Mouse (Mus musculus) splenic B cell, adult 2 months (primary cell): ENCODE data around the gene Focad.

Experiments
- DNase-seq: peaks from one replicate; pipeline ENCODE4 v3.0.0-alpha.2; 2011; ENCODE audit warnings: low read depth, low spot score
- H3K27me3 ChIP-seq: 2 replicates; pipeline ENCODE4 v1.6.1; 2012; ENCODE audit warnings: mild to moderate bottlenecking, low read length, moderate library complexity, mixed read lengths; ENCODE audit not compliant: control insufficient read depth, poor library complexity, insufficient read depth, severe bottlenecking
- H3K36me3 ChIP-seq: 2 replicates; pipeline ENCODE4 v1.6.1; 2012; ENCODE audit warnings: mild to moderate bottlenecking, low read length, moderate library complexity, mixed read lengths; ENCODE audit not compliant: control insufficient read depth, poor library complexity, insufficient read depth, severe bottlenecking

The Focad gene

DNA sequence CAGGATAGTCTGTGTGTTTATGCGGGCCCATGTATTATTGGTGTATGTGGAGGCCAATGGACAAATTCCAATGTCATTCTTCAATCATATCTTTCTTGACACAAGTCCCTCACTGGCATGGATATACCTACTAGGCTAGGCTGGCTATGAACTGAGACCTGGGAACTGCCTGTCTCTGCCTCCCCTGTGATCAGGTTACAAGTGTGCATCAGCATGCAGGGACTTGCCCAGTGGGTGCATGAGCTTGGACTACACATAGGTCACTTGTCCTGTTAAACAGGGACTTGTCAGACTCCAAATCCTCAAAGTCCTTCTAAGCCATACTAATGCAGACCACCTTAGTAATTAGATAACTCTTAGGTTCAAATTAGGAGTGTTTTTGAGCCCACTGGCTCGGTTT, 184.1 kb downstream of the Focad start:
- H3K27me3 ChIP-seq, result no peaks in the 10 kb centered on the region
- no peak for DNase-seq
- H3K36me3 ChIP-seq, result no peaks in the 10 kb centered on the region

- Histone ChIP-seq H3K27me3 (no peaks in the 10 kb centered on the region), H3K36me3 (no peaks in the 10 kb centered on the region)
- peak; percentile 3 for DNase-seq
Measured at GRCm38 (mm10) chr4:88280536-88280935, 186.1 kb downstream of the Focad start.

GRCm38 (mm10) chr4:88295537-88295936, 201.1 kb downstream of the Focad start:
- DNase-seq, result no peak
- Histone ChIP-seq H3K27me3 (no peaks in the 10 kb centered on the region), H3K36me3 (no peaks in the 10 kb centered on the region)

- no peak for DNase-seq
- H3K36me3 ChIP-seq, result no peaks in the 10 kb centered on the region
Measured at GRCm38 (mm10) chr4:88299551-88299950, 205.1 kb downstream of the Focad start.

DNA sequence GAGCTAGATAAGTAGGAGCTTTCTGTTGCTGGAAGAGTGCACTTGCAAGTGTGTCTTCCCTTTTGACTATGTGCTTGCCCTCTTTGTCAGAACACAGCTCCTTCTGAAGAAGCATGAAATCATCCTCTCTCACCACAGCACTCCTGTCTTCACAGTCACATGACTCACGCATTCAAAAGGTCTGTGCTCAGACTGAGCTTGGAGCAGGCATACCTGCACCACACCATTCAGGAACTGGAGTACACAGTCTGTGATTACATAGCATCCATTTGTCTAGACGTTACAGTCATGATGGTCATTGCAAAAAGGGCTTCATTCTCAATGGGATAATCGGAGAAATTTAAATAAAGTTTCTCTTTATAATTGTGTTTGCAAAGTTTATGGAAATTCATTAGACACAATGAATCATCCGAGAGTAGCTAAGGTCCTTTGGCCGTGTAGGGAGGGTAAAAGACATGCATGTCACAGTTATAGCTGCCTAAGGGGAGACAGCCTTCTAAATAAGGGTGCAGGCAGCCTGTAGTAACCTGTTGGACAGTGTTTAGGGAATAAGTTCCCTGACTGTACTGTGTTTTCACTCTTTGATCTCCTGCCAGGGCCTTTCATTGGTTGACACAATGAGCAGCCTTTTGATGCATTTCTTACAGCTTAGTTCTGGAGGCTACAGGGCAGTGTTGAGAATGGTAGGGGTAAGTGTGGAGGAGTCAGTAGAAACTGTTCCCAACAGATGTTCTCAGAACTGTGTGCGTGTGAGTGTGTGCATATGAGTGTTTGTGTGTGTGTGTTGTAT, 206.6 kb downstream of the Focad start:
- no peaks in the 10 kb centered on the region for H3K36me3 ChIP-seq
- H3K27me3 ChIP-seq, result no peaks in the 10 kb centered on the region
- no peak for DNase-seq

More at GRCm38 (mm10) chr4:88299551-88299950, 205.1 kb downstream of the Focad start:
- no peaks in the 10 kb centered on the region for H3K27me3 ChIP-seq

DNA sequence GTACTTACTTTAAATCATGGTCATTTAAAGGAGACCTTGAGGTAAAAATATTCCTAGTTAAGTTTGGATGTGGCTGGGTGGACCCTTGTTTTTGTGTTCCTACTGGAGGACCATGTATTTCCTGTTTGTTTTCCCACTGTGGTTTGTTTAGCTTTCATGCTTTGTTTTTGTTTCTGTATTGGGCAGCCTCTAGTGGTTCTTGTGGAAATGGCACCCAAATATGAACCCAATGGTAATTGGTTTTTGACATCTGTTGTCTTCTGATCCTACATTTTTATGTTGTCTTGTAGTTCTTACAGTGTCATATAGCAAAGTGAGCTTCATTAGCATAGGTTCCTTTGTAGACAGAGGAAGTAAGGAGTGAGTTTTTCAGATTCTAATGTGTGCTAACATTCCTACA, 207.9 kb downstream of the Focad start:
- peak; percentile 13 for DNase-seq
- no peaks in the 10 kb centered on the region for H3K36me3 ChIP-seq
- H3K27me3 ChIP-seq, result no peaks in the 10 kb centered on the region

DNA sequence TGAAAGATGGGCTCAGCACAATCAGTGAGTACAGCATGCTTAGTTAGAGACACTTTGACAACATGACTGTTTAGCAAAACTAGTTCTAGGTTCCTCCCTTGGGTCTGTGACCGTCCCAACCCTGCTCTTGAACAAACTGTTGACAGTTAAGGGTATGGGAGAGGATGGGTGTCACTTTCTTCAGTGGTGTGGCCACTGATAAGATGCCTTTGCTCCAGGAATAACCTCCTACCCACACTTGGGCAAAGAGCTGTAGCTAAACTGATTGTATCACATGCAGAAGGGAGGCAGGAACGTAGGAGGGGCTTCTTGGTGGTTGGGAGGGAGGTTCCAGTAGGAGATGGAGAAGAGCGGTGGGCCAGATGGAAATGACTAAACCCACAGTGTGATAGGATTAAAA, 213.3 kb downstream of the Focad start:
- no peak for DNase-seq
- Histone ChIP-seq H3K36me3 (no peaks in the 10 kb centered on the region), H3K27me3 (no peaks in the 10 kb centered on the region)

DNA sequence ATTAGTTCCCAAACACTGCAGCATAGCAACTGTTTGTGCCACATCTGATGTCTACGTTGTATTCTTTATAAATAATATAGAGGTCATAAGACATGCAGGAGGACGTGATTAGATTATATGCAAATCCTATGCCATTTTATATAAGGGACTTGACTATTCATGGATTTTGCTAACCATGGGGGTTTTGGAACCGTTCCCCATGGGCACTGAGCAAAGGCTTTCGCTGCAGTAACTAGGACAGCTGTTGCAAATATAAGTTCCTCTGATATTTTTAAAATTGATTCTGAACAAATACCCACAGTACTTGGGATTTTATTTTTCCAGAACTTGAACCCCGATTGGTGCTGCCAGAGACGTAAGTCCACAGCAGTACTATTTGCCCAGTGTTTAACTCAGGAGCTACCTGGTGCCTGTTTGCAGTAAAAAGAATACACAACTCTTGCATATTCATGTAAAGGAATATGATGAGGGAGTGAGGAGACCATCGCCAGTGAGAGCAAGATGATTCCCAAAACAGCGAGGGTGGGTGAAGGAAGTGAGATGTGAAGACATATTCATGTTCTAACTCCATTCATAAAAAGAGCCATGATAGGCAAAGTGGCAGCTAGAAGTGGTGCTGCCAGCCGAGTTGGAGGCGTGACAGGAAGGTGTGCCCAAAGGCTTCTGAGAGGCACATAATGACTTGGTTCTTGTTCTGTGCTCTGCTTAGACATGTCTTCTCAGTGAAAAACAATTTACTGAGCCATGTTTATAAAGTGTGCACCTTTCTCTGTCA, 214.1 kb downstream of the Focad start:
- DNase-seq, result no peak
- Histone ChIP-seq H3K36me3 (no peaks in the 10 kb centered on the region), H3K27me3 (no peaks in the 10 kb centered on the region)

DNA sequence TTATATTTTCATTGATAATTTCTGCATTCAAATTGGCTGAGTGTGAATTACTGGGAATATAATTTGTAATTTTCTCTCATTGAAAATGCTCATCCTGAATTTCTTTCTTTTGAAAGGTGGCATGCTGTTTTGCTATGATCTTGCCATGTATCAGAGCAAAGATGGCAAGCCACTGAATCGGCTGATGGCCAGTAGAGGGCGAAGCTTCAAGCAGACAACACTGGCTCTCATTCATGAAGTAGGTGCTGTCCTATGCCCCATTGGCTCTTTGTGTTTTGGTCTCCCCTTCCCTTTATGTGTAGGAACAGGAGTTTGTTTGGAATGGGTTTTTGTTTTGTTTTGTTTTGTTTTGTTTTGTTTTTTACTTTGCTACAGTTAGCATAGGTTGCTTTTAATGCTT, 215.2 kb downstream of the Focad start:
- Histone ChIP-seq H3K36me3 (no peaks in the 10 kb centered on the region), H3K27me3 (no peaks in the 10 kb centered on the region)
- peak; percentile 43 for DNase-seq

DNA sequence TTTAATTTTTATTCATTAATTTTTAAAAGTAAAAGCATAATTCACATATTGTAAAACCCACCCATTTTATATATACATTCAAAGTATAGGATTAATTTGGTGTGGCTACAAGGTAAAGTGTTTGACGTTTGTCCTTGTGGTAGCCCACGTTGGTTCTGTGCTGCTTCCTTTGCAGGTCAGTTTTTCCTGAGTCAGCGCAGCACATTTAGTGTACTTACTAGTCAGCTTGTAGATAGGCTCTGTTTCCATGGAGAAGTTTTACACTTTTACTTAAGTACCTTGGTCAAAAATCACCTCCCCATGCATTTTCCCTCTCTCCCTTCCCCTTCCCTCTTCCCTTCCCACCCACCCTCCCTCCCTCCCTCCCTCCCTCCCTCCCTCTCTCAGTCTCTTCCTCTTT, 220.5 kb downstream of the Focad start:
- DNase-seq, result no peak
- no peaks in the 10 kb centered on the region for H3K27me3 ChIP-seq
- H3K36me3 ChIP-seq, result no peaks in the 10 kb centered on the region

GRCm38 (mm10) chr4:88320067-88320466, 225.6 kb downstream of the Focad start:
- no peak for DNase-seq
- Histone ChIP-seq H3K27me3 (no peaks in the 10 kb centered on the region), H3K36me3 (no peaks in the 10 kb centered on the region)

GRCm38 (mm10) chr4:88325392-88325791, 231.0 kb downstream of the Focad start:
- DNase-seq, result no peak
- H3K27me3 ChIP-seq, result no peaks in the 10 kb centered on the region
- H3K36me3 ChIP-seq, result no peaks in the 10 kb centered on the region

DNA sequence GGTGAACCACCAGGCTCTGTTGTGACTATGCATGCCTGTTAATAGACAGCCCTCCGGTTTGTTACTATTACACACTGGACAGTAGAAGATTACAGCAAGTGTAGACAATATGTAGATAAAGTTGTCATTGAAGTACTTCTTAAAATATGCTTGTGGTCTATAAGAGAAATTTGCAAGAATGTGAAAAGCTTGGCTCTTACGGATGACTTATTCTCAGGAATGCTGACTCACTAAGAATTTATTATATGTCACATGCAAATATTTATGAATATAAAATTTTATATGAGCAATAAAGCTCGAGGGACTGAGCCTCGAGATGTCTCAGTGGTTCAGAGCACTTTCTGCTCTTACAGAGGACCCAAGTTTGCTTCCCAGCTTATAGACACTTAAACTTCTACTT, 240.1 kb downstream of the Focad start:
- no peak for DNase-seq
- Histone ChIP-seq H3K27me3 (no peaks in the 10 kb centered on the region), H3K36me3 (no peaks in the 10 kb centered on the region)

DNA sequence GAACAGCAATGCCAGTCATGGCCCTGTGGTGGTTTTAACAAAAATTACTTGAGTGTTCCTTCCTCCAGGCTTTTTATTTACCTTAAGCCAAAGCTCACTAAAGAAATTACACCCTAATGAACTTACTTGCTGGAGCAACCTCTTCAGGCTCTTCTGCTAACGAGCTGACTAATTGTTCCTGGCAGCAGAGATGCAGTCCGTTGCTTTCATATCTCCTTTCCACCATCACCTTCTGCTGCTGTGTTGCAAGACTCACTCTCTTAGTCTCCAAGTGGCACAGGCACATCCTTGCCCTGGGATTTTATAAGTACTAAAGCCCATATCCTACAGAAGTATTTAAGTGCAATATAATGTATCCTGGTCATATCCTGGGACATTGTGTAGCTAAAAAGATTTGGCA, 242.3 kb downstream of the Focad start:
- no peaks in the 10 kb centered on the region for H3K36me3 ChIP-seq
- DNase-seq, result no peak
- H3K27me3 ChIP-seq, result no peaks in the 10 kb centered on the region

DNA sequence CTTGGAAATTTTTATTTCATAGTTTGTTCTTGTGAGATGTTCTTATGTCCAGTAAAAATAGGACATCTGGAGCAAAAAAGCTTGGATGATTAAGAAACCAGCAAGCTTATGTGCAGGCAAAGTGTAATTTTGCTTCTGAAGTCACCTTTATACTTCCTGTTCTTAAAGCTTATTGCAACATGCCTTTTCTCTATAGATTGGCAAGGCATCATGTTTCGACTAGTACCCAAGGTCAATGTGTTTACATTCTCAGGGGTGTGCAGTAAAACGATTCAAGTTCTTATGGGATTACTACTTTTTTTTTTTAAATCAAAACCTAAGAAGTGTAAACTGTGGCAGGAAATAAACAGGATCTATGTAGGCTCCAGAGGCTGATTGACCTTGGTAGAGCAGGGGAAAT, 242.9 kb downstream of the Focad start:
- DNase-seq, result no peak
- Histone ChIP-seq H3K36me3 (no peaks in the 10 kb centered on the region), H3K27me3 (no peaks in the 10 kb centered on the region)
